Mouse (Mus musculus) heart, embryonic 14.5 days (tissue): ENCODE data around the gene Fbxw10. TPM values are rescaled to one million over a fixed set of nuclear protein-coding genes. Genes with fewer than 3 reads are reported as not detected.

ENCODE experiments used
- ATAC-seq: fragments of 200-750 bp; cut with Nextera tagmentation; 2 replicates; pipeline ENCODE4 v1.8.0; 2017; ENCODE audit warnings: low read depth, moderate TSS enrichment; ENCODE audit not compliant: insufficient number of reproducible peaks, insufficient read depth, low FRiP score
- H3K27ac ChIP-seq, 2 experiments: fragments of 200-500 bp in 1 of 2; fragments of 300-500 bp in 1 of 2; sonication (generic) in 1 of 2; replicated peaks in 1 of 2; 2 replicates each; pipeline ENCODE4 v1.5.1; 2012 to 2014; ENCODE audit warnings: low read depth in 2 of 2, low read length in 2 of 2, control low read depth in 1 of 2, mild to moderate bottlenecking in 1 of 2, mixed read lengths in 1 of 2; ENCODE audit not compliant: control insufficient read depth in 1 of 2, insufficient read depth in 1 of 2
- H3K27me3 ChIP-seq: fragments of 300-500 bp; sonication (generic); 2 replicates; pipeline ENCODE4 v1.6.1; 2014; ENCODE audit warnings: mild to moderate bottlenecking, low read length, control low read depth; ENCODE audit not compliant: control insufficient read depth, insufficient read depth
- H3K36me3 ChIP-seq: fragments of 300-500 bp; sonication (generic); 2 replicates; pipeline ENCODE4 v1.6.1; 2014; ENCODE audit warnings: mild to moderate bottlenecking, control low read depth, low read length, mixed read lengths; ENCODE audit not compliant: control insufficient read depth, insufficient read depth
- H3K4me1 ChIP-seq, 2 experiments: fragments of 200-500 bp in 1 of 2; fragments of 300-500 bp in 1 of 2; sonication (generic) in 1 of 2; 2 replicates each; pipeline ENCODE4 v1.6.1; 2012 to 2014; ENCODE audit warnings: low read length in 2 of 2, control low read depth in 1 of 2, mixed read lengths in 1 of 2; ENCODE audit not compliant: control insufficient read depth in 2 of 2, insufficient read depth in 2 of 2
- H3K4me2 ChIP-seq: fragments of 300-500 bp; sonication (generic); 2 replicates; pipeline ENCODE4 v1.6.1; 2014; ENCODE audit warnings: mild to moderate bottlenecking, low read length
- H3K4me3 ChIP-seq, 2 experiments: fragments of 200-500 bp in 1 of 2; fragments of 300-500 bp in 1 of 2; sonication (generic) in 1 of 2; 2 replicates each; pipeline ENCODE4 v1.5.1; 2012 to 2014; ENCODE audit warnings: low read length in 2 of 2, mild to moderate bottlenecking in 2 of 2, control low read depth in 1 of 2, low read depth in 1 of 2, moderate library complexity in 1 of 2; ENCODE audit not compliant: control insufficient read depth in 1 of 2, insufficient read depth in 1 of 2
- H3K9ac ChIP-seq: fragments of 300-500 bp; sonication (generic); 2 replicates; pipeline ENCODE4 v1.6.1; 2014; ENCODE audit warnings: mild to moderate bottlenecking, low read length
- H3K9me3 ChIP-seq: fragments of 300-500 bp; sonication (generic); 2 replicates; pipeline ENCODE4 v1.6.1; 2016; ENCODE audit warnings: low read length, control low read depth; ENCODE audit not compliant: control insufficient read depth
- WGBS: fragments of 180-500 bp; shearing (Covaris S2); extraction: QIAGEN DNeasy Blood & Tissue Kit; methylation state at CpG from one replicate; pipeline ENCODE4 v1.1.7; 2014; 5-methylcytosine and 5-hydroxymethylcytosine counted together
- polyA plus RNA-seq: library from polyadenylated mRNA; unstranded; fragments of >200 nt; fragmentation: Nextera tagmentation; extraction: Ambion mirVana; gene quantifications from 2 replicates; pipeline ENCODE4 v1.2.1, GENCODE M21; 2014

Fbxw10 gene
- polyA plus RNA-seq, 1 experiment from 2014 or later = 0.14 TPM

GRCm38 (mm10) chr11:62814625-62815024 is 32.2 kb upstream of the Fbxw10 start:
- Histone ChIP-seq H3K27me3 (no peaks in the 10 kb centered on the region), H3K4me3 (no peak overlapping the region), H3K4me1 (peaks cover 3 to 13% of the 10 kb centered on the region in 2 experiments), H3K4me2 (no peak overlapping the region), H3K9me3 (no peaks in the 10 kb centered on the region), H3K9ac (no peak overlapping the region), H3K36me3 (no peaks in the 10 kb centered on the region), H3K27ac (no peak overlapping the region)
- WGBS = 36% methylated on average over 4 of the region's 4 CpGs
- no peak for ATAC-seq

GRCm38 (mm10) chr11:62815438-62815837 is 31.4 kb upstream of the Fbxw10 start:
- H3K36me3 ChIP-seq = no peaks in the 10 kb centered on the region
- no peak for ATAC-seq
- no peak overlapping the region for H3K4me3 ChIP-seq
- no peak overlapping the region for H3K4me2 ChIP-seq
- no peaks in the 10 kb centered on the region for H3K9me3 ChIP-seq
- H3K4me1 ChIP-seq = peaks cover 8 to 20% of the 10 kb centered on the region in 2 experiments
- H3K27me3 ChIP-seq = no peaks in the 10 kb centered on the region
- WGBS = 86% methylated on average over 1 of the region's 1 CpGs
- no peak overlapping the region for H3K9ac ChIP-seq
- no peak overlapping the region for H3K27ac ChIP-seq

- Histone ChIP-seq H3K36me3 (no peaks in the 10 kb centered on the region), H3K4me1 (peaks cover 14 to 28% of the 10 kb centered on the region in 2 experiments), H3K27ac (no peak overlapping the region), H3K27me3 (no peaks in the 10 kb centered on the region), H3K4me2 (no peak overlapping the region), H3K4me3 (no peak overlapping the region), H3K9me3 (no peaks in the 10 kb centered on the region), H3K9ac (no peak overlapping the region)
- ATAC-seq = no peak
- WGBS = 64% methylated on average over 6 of the region's 6 CpGs
Observed at GRCm38 (mm10) chr11:62816591-62816990, 30.3 kb upstream of the Fbxw10 start.

GRCm38 (mm10) chr11:62819059-62819686 is 27.7 kb upstream of the Fbxw10 start:
- H3K4me2 ChIP-seq = no peak overlapping the region
- H3K9me3 ChIP-seq = no peaks in the 10 kb centered on the region
- H3K9ac ChIP-seq = no peak overlapping the region
- H3K27me3 ChIP-seq = no peaks in the 10 kb centered on the region
- WGBS = 90% methylated on average over 8 of the region's 8 CpGs
- H3K4me1 ChIP-seq = peaks cover 11 to 19% of the 10 kb centered on the region in 2 experiments; a peak in 3 of 4 replicates
- ATAC-seq = no peak
- no peak overlapping the region for H3K27ac ChIP-seq
- no peaks in the 10 kb centered on the region for H3K36me3 ChIP-seq
- no peak overlapping the region for H3K4me3 ChIP-seq

GRCm38 (mm10) chr11:62820059-62820541 is 26.8 kb upstream of the Fbxw10 start, which contains the start of gene Trim16:
Gene Trim16, plus strand, starts transcription at chr11:62820231.
- peak within 1 kb of the TSS; percentile 60 for H3K9ac ChIP-seq
- H3K27me3 ChIP-seq = no peaks in the 10 kb centered on the region
- no peaks in the 10 kb centered on the region for H3K36me3 ChIP-seq
- peak within 1 kb of the TSS; percentile 19 to 69 for H3K27ac ChIP-seq
- 7% methylated on average over 15 of the region's 15 CpGs for WGBS
- H3K4me2 ChIP-seq = peak within 1 kb of the TSS; percentile 67
- peak within 1 kb of the TSS; percentile 43 to 44 for H3K4me3 ChIP-seq
- peak; percentile 72 for ATAC-seq
- no peaks in the 10 kb centered on the region for H3K9me3 ChIP-seq
- H3K4me1 ChIP-seq = peaks cover 11 to 19% of the 10 kb centered on the region in 2 experiments; a peak in 3 of 4 replicates

GRCm38 (mm10) chr11:62820661-62821437 is 26.0 kb upstream of the Fbxw10 start:
- WGBS = 14% methylated on average over 16 of the region's 16 CpGs
- H3K27ac ChIP-seq = peak overlapping the region; percentile 19 to 69
- H3K4me3 ChIP-seq = peak overlapping the region; percentile 43 to 44
- no peaks in the 10 kb centered on the region for H3K27me3 ChIP-seq
- peaks cover 11 to 19% of the 10 kb centered on the region in 2 experiments; a peak in 3 of 4 replicates for H3K4me1 ChIP-seq
- peak overlapping the region; percentile 67 for H3K4me2 ChIP-seq
- ATAC-seq = no peak
- no peaks in the 10 kb centered on the region for H3K36me3 ChIP-seq
- H3K9ac ChIP-seq = peak overlapping the region; percentile 60
- H3K9me3 ChIP-seq = no peaks in the 10 kb centered on the region

GRCm38 (mm10) chr11:62821893-62822292 is 25.0 kb upstream of the Fbxw10 start:
- H3K4me1 ChIP-seq = peaks cover 11 to 19% of the 10 kb centered on the region in 2 experiments; a peak in 3 of 4 replicates
- peak overlapping the region in 1 of 2 experiments; percentile 12; a peak in 1 of 4 replicates for H3K4me3 ChIP-seq
- no peaks in the 10 kb centered on the region for H3K36me3 ChIP-seq
- peak overlapping the region; percentile 67 for H3K4me2 ChIP-seq
- H3K27me3 ChIP-seq = no peaks in the 10 kb centered on the region
- H3K9ac ChIP-seq = 0 out of 2 replicates have a peak overlapping the region, but pooled peaks have one; percentile 10
- no peak for ATAC-seq
- peak overlapping the region; percentile 21 to 61 for H3K27ac ChIP-seq
- H3K9me3 ChIP-seq = no peaks in the 10 kb centered on the region
- 44% methylated on average over 5 of the region's 5 CpGs for WGBS
